Comparison of ENCODE assay signal across 19 mouse cellular contexts in the genomic region with DNA sequence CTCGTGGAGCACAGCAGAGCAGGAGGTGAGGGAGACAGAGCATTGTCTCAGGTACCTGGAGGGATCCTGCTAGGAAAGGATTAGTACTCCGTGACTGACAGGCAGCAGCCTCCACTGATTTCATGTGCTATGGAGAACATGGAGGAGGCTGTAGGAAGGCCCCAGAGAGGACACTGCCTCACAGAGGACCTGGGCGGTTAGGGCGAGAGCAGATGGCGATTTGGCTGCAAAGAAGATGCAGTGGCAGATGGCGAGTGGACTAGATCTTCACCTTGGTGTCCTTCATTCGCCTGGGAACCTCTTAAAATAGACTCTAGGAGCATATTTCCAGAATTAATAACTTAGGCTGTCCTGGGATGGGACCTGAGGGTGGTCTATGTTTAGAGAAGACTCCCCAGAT. TPM values are rescaled to one million over a fixed set of nuclear protein-coding genes. Genes with fewer than 3 reads are reported as not detected.
A peak's percentile ranks its signal among the peaks of the same experiment; 100 is the strongest.
DNase-seq lines count a peak whose midpoint lies in the region; ATAC-seq and TF ChIP-seq lines count a peak whose summit lies in the region.
"Had no signal": no experiment of that assay in that cellular context is flagged by ENCODE, and none has a peak within 500 bp of the region (broad histone marks: within the 10 kb centered on the region; RNA-seq: fewer than 3 reads in every experiment).

No protein-coding gene starts in this region.

- no peak for TF ChIP-seq POLR2A in spleen, adult 2 months (IDR thresholded peaks at IDR 0.05; ENCODE audit: low read depth, low read length)
- no peak for TF ChIP-seq POLR2A in embryonic fibroblast, embryonic 13.5 days (IDR thresholded peaks at IDR 0.05; ENCODE audit: low read depth, low read length)

- TF ChIP-seq CTCF in spleen, adult 2 months (IDR thresholded peaks at IDR 0.05; ENCODE audit: extremely low read depth, insufficient read depth, insufficient read length, insufficient replicate concordance): no peak
- no peak for TF ChIP-seq CTCF in embryonic fibroblast, embryonic 13.5 days (IDR thresholded peaks at IDR 0.05; ENCODE audit: borderline replicate concordance, insufficient read depth, low read length)

- peaks cover 66% of the 10 kb centered on the region for H3K36me3 ChIP-seq in forebrain, embryonic 14.5 days (ENCODE audit: control insufficient read depth, insufficient read depth, low read length)
- peaks cover 72% of the 10 kb centered on the region for H3K36me3 ChIP-seq in forebrain, embryonic 15.5 days
- peaks cover 37% of the 10 kb centered on the region for H3K36me3 ChIP-seq in spleen, adult 2 months (ENCODE audit: control insufficient read depth, insufficient read depth, low read length)

- H3K4me1 ChIP-seq in forebrain, embryonic 14.5 days (ENCODE audit: control insufficient read depth, insufficient read depth, low read length): no peaks in the 10 kb centered on the region
- H3K4me1 ChIP-seq in forebrain, embryonic 15.5 days: no peaks in the 10 kb centered on the region
- no peaks in the 10 kb centered on the region for H3K4me1 ChIP-seq in spleen, adult 2 months (ENCODE audit: control insufficient read depth, insufficient read depth, insufficient read length)
- H3K4me1 ChIP-seq in embryonic fibroblast, embryonic 13.5 days (ENCODE audit: control insufficient read depth, insufficient read depth, low read length): peaks cover 14% of the 10 kb centered on the region
- H3K4me1 ChIP-seq: intestine, embryonic 15.5 days had no signal

- 80% methylated on average over 7 of the region's 7 CpGs for WGBS in forebrain, embryonic 14.5 days
- 84% methylated on average over 7 of the region's 7 CpGs for WGBS in forebrain, embryonic 15.5 days
- WGBS in spleen, adult 2 months: 89% methylated on average over 7 of the region's 7 CpGs

- peak overlapping the region; percentile 8; the same call in 1 of the 2 replicates for H3K9ac ChIP-seq in forebrain, embryonic 14.5 days (ENCODE audit: low read length)
- H3K9ac ChIP-seq in forebrain, embryonic 15.5 days (replicated peaks): no peak overlapping the region
- H3K9ac ChIP-seq: intestine, embryonic 15.5 days; lung, embryonic 15.5 days had no signal

- no peaks in the 10 kb centered on the region for H3K9me3 ChIP-seq in forebrain, embryonic 14.5 days (replicated peaks; ENCODE audit: control insufficient read depth, low read length)
- no peaks in the 10 kb centered on the region for H3K9me3 ChIP-seq in forebrain, embryonic 15.5 days
- H3K9me3 ChIP-seq: intestine, embryonic 15.5 days; lung, embryonic 15.5 days; megakaryocyte, embryonic 14.5 days had no signal

- H3K27me3 ChIP-seq in forebrain, embryonic 14.5 days (replicated peaks; ENCODE audit: control insufficient read depth, insufficient read depth, low read length): no peaks in the 10 kb centered on the region
- H3K27me3 ChIP-seq in forebrain, embryonic 15.5 days: no peaks in the 10 kb centered on the region
- no peaks in the 10 kb centered on the region for H3K27me3 ChIP-seq in spleen, adult 2 months (ENCODE audit: control insufficient read depth, insufficient read depth, low read length)
- H3K27me3 ChIP-seq: CH12.LX; intestine, embryonic 15.5 days; lung, embryonic 15.5 days; megakaryocyte, embryonic 14.5 days had no signal

- H3K27ac ChIP-seq in forebrain, embryonic 14.5 days (ENCODE audit: low read depth, low read length): 0 out of 2 replicates have a peak overlapping the region, but pooled peaks have one; percentile 14
- H3K27ac ChIP-seq in forebrain, embryonic 15.5 days (replicated peaks): no peak overlapping the region
- 0 out of 2 replicates have a peak overlapping the region, but pooled peaks have one; percentile 50 for H3K27ac ChIP-seq in spleen, adult 2 months (ENCODE audit: insufficient read depth, low read length)
- peak overlapping the region; percentile 81 for H3K27ac ChIP-seq in embryonic fibroblast, embryonic 13.5 days (ENCODE audit: insufficient read depth, low read length)
- H3K27ac ChIP-seq: intestine, embryonic 15.5 days; layer of hippocampus, adult 2 months had no signal

- H3K4me2 ChIP-seq in forebrain, embryonic 14.5 days (ENCODE audit: low read length): no peak overlapping the region
- H3K4me2 ChIP-seq in forebrain, embryonic 15.5 days (replicated peaks): no peak overlapping the region
- H3K4me2 ChIP-seq: intestine, embryonic 15.5 days; lung, embryonic 15.5 days had no signal

- DNase-seq in forebrain, embryonic 14.5 days (ENCODE audit: low spot score): no peak
- DNase-seq in spleen, adult 2 months (ENCODE audit: low read depth in 1 of 2, low spot score in 2 of 2): no peak
- DNase-seq in spleen, postnatal 36 days (ENCODE audit: low spot score in 2 of 2): no peak
- no peak for DNase-seq in layer of hippocampus, adult 9-11 months
- DNase-seq in urinary bladder, postnatal 10 days (ENCODE audit: low spot score): no peak
- DNase-seq in layer of hippocampus, postnatal 14 days (ENCODE audit: low spot score in 2 of 2): no peak
- DNase-seq: adrenal gland, postnatal 25 days; liver had no signal

- no peak overlapping the region for H3K4me3 ChIP-seq in forebrain, embryonic 14.5 days (ENCODE audit: low read depth, low read length)
- H3K4me3 ChIP-seq in forebrain, embryonic 15.5 days: no peak overlapping the region
- no peak overlapping the region for H3K4me3 ChIP-seq in spleen, adult 2 months (ENCODE audit: extremely low read depth, insufficient read depth, insufficient read length)
- no peak overlapping the region for H3K4me3 ChIP-seq in embryonic fibroblast, embryonic 13.5 days (ENCODE audit: insufficient read depth, low read length)
- H3K4me3 ChIP-seq: intestine, embryonic 15.5 days; layer of hippocampus, adult 2 months; lung, embryonic 15.5 days; myocyte had no signal

- ATAC-seq in forebrain, embryonic 14.5 days: no peak
- ATAC-seq in forebrain, embryonic 15.5 days (replicated peaks): no peak
- ATAC-seq: intestine, embryonic 15.5 days had no signal

RNA-seq across cellular contexts. Expression of gene Rnf19b, which starts 23.0 kb away (rescaled TPM):
- 20.1 and 20.5 TPM in 2 replicates for polyA plus RNA-seq in forebrain, embryonic 14.5 days (2014; fragmentation: Nextera tagmentation; extraction: Ambion mirVana)
- 23.0 and 23.2 TPM in 2 replicates for polyA plus RNA-seq in forebrain, embryonic 15.5 days (2015; fragmentation: Nextera tagmentation; extraction: Ambion mirVana)
- 109 and 136 TPM in 2 replicates for polyA plus RNA-seq in spleen, adult 2 months (2012; rRNA removed)
- polyA plus RNA-seq in embryonic fibroblast, embryonic 13.5 days (2011; ENCODE audit: insufficient read length, low read depth, missing spikeins): 49.7 and 62.6 TPM in 2 replicates
- 10 to 100 TPM; 51.9 to 54.0 TPM for total RNA-seq in layer of hippocampus, postnatal 14 days (2021)

RNA-seq across cellular contexts. Expression of gene Tmem54, which starts 24.3 kb away (rescaled TPM):
- not detected in 2 replicates for polyA plus RNA-seq in forebrain, embryonic 14.5 days (2014; fragmentation: Nextera tagmentation; extraction: Ambion mirVana)
- polyA plus RNA-seq in forebrain, embryonic 15.5 days (2015; fragmentation: Nextera tagmentation; extraction: Ambion mirVana): not detected in 2 replicates
- polyA plus RNA-seq in spleen, adult 2 months (2012; rRNA removed): 0.60 TPM in 1 of 2 replicates, not detected in the other
- polyA plus RNA-seq in embryonic fibroblast, embryonic 13.5 days (2011; ENCODE audit: insufficient read length, low read depth, missing spikeins): not detected in 2 replicates
- total RNA-seq in layer of hippocampus, postnatal 14 days (2021): not detected
- total RNA-seq: adrenal gland, postnatal 25 days; CH12.LX; hematopoietic stem cell, adult 5-6 weeks; layer of hippocampus, adult 2 months; left cerebral cortex, postnatal 10 days had no signal
- polyA plus RNA-seq: heart, embryonic 14.5 days had no signal

RNA-seq across cellular contexts. Expression of gene Hpca, which starts 40.8 kb away (rescaled TPM):
- polyA plus RNA-seq in forebrain, embryonic 14.5 days (2014; fragmentation: Nextera tagmentation; extraction: Ambion mirVana): 16.8 and 23.1 TPM in 2 replicates
- 48.0 and 53.1 TPM in 2 replicates for polyA plus RNA-seq in forebrain, embryonic 15.5 days (2015; fragmentation: Nextera tagmentation; extraction: Ambion mirVana)
- 0.05 TPM in 1 of 2 replicates, not detected in the other for polyA plus RNA-seq in spleen, adult 2 months (2012; rRNA removed)
- not detected in 2 replicates for polyA plus RNA-seq in embryonic fibroblast, embryonic 13.5 days (2011; ENCODE audit: insufficient read length, low read depth, missing spikeins)
- 1,000 to 10,000 TPM; 1,833 to 1,912 TPM for total RNA-seq in layer of hippocampus, postnatal 14 days (2021)
- total RNA-seq: hematopoietic stem cell, adult 5-6 weeks had no signal

RNA-seq across cellular contexts. Expression of gene Fndc5, which starts 55.8 kb away (rescaled TPM):
- polyA plus RNA-seq in forebrain, embryonic 14.5 days (2014; fragmentation: Nextera tagmentation; extraction: Ambion mirVana): 1.3 and 1.7 TPM in 2 replicates
- 2.6 and 2.8 TPM in 2 replicates for polyA plus RNA-seq in forebrain, embryonic 15.5 days (2015; fragmentation: Nextera tagmentation; extraction: Ambion mirVana)
- polyA plus RNA-seq in spleen, adult 2 months (2012; rRNA removed): 0.58 and 0.70 TPM in 2 replicates
- 0.53 and 1.1 TPM in 2 replicates for polyA plus RNA-seq in embryonic fibroblast, embryonic 13.5 days (2011; ENCODE audit: insufficient read length, low read depth, missing spikeins)
- total RNA-seq in layer of hippocampus, postnatal 14 days (2021): 10 to 100 TPM; 70.9 to 75.6 TPM

Comparison
In these comparisons a context has a peak if more than half of its experiments do, and no peak if none do; other contexts are left out.
1. RNA of gene Hpca, which starts 40.8 kb away (polyA plus RNA-seq): 48.0 to 53.1 TPM in forebrain, embryonic 15.5 days and 16.8 to 23.1 TPM in forebrain, embryonic 14.5 days; 0.05 TPM in spleen, adult 2 months and not detected in embryonic fibroblast, embryonic 13.5 days; every median in the first group is over 10 times any median in the second.